Mouse (Mus musculus) thymus, postnatal 25 days (tissue): ENCODE measurements around the gene Rac3.
"Not testable (repeated sequence)": the region's sequence is repeated elsewhere in the genome, so short reads cannot be mapped to it uniquely, and the experiment has no call there.

ENCODE experiments used
- DNase-seq: peaks from one replicate; pipeline ENCODE4 v3.0.0; 2022

Rac3 gene

DNA sequence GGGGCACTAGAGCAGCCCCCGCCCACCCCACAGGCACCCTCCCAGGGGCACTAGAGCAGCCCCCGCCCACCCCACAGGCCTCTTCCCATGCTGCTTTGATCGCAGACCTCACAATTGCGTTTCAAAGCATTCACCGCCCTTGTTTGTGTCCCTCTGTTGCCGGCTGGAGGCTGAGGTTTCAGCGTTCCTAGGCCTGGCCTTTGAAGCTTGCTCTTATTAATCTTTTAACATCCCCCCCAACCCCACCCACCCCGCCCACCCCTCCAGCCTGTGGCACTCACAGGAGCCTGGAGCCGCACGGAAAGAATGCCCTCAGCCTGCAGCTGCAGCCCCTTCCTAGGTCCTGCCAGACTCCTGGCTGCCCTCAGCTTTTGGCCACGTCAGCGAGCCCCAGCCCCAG is 14.0 kb upstream of the Rac3 start:
- no peak for DNase-seq

DNA sequence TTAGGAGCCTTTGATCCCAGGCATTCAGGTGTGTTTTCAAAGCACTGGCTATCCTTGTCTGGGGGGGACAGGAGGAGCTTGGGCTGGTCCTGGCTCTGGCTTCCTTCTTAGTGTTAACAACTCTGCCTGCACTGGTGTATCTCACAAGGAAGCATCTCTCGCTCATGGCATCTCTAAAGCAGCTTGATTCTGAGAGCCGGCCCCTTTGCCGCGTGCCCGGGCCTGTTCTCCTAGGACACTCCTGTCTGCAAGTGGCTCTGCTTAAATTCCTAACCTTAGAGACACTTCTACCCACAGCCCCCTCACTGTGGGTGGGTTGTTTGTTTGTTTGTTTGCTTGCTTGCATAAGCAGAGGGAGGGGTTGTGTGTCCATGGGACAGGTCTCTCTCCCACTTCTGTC is 13.3 kb upstream of the Rac3 start:
- no peak for DNase-seq

DNA sequence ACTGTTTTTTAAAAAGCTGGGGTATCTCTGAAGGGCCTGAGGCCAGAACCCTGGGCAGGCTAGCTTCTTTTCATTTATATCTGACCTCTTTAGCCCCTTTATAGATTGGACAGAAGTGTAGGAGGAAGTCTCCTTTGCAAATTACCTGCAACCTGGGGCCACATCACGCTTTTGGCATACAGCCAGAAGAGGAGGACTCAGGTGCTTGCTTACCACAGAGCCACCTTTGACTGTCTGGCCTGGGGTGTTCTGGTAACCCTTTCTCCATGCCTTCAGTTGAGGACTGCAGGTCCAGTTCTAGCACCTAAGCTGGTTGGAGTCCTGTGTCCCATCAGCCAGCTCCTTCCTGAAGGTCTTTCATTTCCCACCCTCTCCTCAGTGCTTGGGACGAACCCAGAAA is 11.7 kb upstream of the Rac3 start:
- DNase-seq: no peak

DNA sequence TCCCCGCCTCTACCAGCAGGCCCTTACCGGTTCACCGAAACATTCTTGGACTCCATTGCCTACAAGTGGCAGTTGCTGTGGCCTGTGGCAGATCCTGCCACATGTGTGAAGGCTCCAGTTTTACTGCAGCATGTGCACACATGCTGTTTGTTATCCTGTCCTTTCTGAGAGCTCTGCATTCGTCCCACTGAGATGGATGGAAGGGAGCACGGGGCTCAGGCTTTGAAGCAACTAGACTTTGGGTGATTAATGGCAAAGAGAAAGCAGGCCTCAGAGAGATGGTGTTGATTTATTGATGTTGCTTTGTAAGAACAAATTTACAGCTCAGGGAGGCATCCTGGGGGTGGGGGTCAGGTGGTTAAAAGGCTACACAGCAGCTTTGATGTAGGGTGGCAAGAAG is 10.6 kb upstream of the Rac3 start:
- DNase-seq: no peak

DNA sequence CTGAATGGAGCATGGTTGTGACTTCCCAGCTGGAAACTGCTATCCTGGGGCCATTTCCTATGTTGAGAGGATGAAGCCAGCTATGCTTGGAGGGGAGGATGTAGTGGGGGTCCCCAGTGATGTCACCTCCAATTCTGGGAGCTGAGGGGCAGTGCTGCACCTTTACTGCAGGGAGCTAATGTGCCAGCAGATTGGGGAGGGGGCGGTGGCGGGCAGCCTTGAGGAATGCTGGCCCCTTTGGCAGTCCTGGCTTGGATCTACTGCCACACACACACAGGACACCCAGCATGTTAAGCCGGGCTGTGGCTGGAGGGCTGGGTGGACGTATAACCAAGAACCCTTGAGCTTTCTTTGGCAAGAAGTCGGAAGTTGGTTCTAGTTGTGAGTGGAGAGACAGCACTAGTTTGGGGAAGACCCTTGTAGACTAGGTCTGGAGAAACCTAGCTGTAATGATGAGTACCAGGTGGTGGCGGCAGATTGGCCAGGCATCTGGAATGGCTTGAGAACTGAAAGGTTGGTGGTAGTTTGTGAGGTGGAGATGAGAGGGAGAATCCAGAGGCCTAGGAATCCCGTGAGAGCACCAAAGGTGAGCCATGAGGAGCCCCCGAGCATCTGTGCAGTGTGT is 9.2 kb upstream of the Rac3 start:
- no peak for DNase-seq

DNA sequence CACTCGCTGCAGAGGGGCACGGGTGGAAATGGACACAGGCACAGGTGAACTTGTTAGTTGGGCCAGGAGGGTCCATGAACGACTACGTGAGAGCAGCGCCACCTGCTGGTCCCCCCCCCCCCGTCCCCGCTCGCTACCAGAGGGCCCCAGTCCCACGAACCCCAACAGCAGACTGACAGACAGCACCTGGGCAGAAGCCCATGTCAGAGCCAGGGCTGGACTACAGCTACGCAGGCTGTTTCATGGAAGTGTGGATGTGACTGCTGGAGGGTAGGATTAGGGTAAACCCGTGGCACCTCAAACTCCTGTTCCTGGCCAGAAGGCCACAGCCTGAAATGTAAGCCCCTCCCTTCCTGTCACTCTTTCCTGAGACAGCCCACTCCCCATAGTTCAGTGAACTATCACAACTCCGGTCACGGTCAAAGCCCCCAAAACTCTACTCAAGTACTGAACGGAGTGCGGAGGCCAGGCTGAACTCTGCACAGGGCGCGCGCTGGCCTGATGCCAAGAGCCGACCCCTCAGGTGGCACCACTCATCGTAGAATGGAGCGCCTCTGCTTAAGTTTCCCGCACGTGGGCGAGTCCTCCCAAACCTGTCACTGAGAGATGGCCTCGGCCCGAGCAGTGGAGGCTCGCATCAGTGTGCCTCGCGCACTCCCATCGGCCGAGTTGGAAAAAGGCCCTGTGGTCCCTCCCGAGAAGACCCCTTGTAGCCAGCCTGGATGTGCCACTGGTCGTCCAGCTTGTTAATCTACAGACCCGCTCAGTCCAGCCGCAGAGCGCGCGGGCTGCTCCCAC is 8.3 kb upstream of the Rac3 start:
- peak; percentile 66 for DNase-seq

DNA sequence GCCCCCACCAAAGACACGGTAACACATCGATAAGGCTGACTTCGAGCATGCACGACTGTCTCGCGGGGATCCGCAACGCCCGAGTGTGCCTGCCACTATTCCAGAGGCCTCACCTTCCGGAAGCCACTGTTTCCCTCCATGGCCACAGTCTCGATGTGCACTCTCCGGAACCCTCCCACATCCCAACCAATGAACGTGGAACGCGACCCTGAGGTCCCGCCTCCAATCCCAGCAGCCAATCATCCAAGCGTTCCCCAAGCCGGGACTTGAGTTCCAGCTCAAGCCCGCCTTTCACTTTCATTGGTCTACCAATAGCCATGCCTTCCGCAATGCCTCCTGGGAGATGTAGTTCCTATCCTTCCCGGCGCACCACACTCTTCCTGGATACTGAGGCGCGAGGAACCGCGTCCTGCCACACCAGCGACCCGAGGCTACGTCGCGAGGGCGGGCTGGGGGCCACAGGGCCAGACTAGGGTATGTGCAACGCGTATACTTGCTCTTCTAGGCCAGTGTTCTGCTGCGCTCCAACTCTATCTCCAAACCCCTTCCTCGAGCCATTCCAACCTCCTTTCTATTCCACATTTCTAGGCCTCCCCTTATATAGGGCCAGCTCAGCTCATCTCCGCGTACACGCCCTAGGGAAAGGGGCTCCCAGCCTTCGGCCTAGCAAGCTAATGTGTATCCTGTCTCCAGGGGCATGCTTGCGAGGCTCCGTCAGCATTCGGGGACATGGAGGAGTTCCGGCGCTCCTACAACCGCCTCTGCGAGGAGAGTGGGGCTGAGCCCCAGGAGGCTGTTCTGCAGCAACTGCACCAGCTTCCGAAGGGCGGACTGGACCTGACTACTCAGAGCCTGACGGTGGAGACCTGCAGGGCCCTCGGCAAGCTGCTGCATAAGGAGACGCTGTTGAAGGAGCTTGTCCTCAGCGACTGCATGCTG is 7.4 kb upstream of the Rac3 start, which contains the start of the genes Cenpx and Lrrc45:
Gene Cenpx (minus strand): TSS at position 159 of the 939 bp plus-strand sequence.
Gene Lrrc45 (plus strand): TSS at position 346 of the 939 bp plus-strand sequence.
- peak; percentile 97 for DNase-seq

DNA sequence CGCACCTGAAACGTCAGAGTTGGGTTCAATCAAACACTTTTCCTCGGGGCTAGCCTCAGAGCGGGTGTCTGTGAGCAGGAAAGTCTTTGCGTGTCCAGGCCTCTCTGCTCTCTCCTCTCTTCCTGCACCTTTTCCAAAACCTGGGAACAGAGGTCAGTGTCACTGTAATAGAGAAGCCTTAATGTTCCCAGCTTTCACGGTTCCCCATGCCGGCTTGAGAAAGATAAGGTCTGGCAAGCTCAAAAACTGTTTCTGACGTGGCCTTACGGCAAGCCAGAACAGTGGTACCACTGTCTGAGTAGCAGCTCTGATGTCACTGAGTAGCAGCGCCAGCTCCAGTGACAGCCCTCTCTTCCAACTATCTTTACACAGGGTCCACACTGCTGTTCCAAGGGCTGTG is 6.7 kb upstream of the Rac3 start:
- no peak for DNase-seq

DNA sequence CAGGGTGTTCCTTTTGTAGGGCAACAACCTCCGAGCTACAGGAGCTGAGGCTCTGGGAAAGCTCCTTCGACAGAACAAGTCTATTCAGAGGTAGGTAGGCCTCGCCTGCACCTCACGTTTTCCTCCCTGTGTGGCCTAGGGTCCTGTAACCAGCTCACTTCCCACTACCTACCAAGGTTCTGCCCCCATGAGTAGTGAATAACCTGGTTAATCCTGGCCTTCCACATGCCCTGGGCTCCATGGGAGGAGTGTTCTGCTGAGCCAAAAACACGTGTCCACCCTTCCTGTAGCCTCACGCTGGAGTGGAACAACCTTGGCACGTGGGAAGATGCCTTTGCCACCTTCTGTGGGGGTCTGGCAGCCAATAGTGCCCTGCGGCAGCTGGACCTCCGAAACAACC is 6.1 kb upstream of the Rac3 start:
- DNase-seq: no peak

DNA sequence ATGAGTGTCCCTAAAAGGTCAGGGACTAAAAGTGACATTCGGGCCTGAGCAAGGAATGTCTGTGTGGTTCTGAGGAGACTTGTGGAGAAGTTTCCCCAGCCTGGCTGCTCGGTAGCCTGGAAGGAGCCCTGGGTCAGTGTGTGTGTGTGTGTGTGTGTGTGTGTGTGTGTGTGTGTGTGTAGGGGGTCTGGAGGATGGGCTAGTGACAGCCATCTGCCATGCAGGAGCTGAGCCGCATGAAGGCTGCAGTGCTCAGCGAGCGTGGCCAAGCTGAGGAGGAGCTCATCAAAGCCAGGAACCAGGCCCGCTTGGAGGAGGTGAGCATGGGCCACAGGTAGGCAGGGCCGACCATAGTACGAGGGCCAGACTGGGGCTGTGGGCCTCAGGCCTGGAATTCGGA is 2.0 kb upstream of the Rac3 start:
- DNase-seq: no peak

DNA sequence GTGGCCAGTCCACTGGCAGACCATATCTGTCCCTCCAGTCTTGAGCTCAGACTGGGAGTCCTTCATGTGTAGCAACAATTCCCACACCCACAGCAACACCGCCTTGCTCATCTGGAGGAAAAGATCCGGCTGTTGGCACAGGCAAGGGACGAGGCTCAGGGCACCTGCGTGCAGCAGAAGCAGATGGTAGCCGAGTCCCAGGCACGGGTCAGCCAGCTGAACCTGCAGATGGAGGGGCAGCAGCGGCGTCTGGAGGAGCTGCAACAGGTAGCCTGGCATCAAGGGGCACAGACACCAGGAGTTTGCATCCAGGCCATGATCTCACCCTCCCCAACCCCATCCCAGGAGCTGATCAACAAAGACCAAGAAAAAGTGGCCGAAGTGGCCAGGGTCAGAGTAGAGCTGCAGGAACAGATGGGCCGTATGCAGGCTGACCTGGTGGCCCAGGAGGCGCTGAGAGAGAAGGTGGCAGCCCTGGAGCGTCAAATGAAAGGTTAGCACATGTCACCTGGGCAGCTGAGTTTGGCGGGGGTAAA is 1.4 kb upstream of the Rac3 start:
- DNase-seq: no peak

DNA sequence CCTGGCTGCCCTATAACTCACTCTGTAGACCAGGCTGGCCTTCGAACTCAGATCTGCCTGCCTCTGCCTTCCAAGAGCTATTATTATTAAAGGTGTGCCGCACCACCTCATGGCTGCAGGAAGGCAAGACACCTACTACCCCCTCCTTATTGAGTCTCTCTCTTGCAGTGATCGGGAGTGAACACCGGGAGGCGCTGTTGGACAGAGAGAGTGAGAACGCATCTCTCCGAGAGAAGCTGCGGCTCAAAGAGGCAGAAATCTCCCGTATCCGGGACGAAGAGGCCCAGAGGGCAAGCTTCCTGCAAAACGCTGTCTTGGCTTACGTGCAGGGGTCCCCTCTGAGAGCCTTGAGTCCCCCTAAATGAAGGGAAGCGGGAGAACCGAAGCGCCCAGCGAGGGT is 820 bp upstream of the Rac3 start:
- peak; percentile 92 for DNase-seq

DNA sequence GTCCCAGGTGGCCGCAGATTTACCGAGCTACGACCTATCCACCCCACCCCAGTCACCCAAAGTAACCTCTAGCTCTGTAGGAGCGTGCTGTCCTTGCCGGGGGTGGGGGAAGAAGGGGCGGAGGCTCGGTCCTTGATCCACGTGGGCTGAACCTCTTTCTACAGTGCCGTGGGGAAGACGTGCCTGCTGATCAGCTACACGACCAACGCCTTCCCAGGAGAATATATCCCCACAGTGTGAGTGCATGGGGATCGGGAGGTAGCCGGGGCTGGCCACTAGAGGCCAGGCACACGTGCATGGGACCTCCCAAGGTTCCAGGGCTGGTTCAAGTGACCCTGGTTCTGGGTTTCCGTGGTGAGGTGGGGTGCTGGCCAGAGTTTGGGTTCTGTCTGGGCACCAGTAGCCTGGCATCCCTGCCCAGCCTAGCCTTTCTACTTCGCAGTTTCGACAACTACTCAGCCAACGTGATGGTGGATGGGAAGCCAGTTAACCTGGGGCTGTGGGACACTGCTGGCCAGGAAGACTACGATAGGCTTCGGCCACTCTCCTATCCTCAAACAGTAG is 879 bp downstream of the Rac3 start:
- no peak for DNase-seq

DNA sequence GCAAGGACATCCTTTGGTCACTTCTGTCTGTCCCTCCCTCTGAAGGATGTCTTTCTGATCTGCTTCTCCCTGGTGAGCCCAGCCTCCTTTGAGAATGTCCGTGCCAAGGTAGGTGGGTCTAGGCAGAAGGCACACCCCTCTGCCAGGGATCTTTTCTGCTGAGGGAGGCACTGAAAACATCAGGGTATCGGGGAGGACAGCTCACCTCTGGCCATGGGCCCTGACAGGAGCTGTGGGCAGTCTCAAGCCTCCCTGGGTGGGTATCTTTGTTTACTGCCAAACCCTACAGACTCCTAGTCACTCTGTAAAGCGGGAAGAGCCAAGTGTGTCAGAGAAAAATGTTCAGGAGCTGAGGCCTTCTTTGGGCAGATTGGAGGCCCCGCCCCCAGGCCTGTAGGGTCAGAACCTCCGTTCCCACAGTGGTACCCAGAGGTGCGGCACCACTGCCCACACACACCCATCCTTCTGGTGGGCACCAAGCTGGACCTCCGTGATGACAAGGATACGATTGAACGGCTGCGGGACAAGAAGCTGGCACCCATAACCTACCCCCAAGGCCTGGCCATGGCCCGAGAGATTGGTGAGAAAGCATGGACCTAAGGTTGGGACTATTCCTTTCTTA is 1.6 kb downstream of the Rac3 start:
- no peak for DNase-seq

DNA sequence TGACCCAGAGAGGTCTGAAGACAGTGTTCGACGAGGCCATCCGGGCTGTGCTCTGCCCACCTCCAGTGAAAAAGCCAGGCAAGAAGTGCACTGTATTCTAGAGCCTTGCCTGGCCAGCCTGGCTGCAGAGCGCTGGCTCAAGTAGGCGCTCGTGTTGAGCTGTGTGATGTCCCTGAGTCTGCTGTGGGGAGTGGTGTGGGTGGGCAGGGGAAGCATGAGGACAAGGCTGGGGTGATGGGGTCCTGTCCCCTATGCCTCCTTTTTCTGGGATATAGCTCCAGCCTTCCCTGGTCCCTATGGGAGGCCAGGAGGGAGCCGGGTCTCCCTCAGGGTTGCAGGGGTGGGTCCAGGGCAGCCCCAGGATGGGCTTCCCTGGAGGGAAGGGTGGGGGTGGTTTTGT is 2.2 kb downstream of the Rac3 start:
- DNase-seq: no peak

DNA sequence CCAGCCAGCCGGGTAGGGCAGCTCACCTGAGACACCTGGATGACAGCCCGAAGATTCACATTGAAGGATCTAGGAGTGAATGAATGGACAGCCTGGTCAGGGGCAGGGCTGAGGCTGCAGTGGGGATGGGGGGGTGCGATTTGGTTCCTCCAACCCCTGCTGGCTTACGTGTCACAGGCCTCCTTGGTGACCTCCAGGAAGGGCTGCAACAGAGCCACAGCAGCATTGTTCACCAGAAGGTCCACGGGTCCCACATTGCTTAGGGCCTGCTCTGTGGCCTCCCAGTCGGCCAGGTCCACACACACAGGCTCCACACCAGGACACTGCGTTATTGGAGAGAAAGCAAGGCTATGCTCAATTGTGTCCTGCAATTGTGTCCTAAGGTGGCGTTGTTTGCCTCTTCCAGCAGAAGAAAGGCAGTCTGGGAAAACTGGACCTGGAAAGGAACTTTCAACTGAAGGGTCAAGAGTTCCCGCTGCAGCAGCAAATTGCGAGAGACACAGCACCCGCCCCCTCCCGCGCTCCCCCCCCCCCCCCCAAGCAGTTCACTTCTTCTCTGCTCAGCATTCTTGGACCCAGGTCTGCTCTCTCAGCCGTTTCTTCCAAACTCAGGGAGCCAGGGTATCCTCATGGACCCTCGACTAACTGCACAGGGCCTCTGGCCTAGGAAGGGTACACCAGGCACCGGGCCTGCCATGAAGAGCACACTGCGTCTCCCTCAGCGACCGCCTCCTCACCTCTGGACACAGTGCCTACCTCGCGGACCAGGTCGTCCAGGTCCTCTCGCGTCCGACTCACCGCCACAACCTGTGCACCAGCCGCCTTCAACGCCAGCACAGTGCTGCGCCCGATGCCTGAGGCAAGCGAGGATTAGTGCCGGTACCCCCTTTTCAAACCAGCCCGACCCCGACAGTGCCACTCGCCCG is 5.2 kb downstream of the Rac3 start:
- no peak for DNase-seq

DNA sequence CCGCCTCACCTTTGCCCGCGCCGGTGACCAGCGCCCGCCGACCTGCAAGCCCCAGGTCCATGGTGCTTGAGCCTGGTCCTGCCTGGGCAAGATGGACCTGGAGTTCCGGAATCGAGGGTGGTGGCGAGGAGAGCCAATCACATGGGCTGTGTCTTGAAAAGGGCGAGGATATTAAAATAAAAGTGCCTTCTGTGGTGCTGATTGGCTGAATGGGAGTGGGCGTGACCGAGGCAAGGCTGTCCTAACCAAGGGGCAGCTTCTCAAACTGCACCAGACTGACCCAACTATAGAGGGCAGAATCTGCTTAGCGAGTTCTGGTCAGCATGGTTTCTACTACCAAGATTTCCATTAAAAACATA is 5.9 kb downstream of the Rac3 start, which contains the start of gene Dcxr:
Gene Dcxr (minus strand): TSS at position 113 of the 359 bp plus-strand sequence.
- DNase-seq: peak; percentile 24

DNA sequence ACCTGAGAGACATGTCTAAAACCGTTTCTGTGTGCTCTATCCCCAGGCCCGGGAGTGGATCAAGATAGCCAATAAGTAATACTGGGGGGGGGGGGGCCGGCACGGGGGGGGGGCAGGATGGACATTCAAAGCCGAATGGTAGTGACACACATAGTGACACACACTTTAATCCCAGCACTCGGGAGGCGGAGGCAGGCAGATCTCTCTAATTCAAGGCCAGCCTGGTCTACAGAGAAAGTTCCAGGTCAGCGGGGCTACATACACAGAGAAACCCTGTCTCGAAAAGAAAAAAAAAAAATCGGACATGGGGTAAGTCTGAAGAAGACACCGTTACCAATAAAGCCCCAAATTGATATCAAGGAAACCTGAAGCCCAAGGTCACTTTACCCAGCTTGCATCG is 6.3 kb downstream of the Rac3 start:
- DNase-seq: no peak

DNA sequence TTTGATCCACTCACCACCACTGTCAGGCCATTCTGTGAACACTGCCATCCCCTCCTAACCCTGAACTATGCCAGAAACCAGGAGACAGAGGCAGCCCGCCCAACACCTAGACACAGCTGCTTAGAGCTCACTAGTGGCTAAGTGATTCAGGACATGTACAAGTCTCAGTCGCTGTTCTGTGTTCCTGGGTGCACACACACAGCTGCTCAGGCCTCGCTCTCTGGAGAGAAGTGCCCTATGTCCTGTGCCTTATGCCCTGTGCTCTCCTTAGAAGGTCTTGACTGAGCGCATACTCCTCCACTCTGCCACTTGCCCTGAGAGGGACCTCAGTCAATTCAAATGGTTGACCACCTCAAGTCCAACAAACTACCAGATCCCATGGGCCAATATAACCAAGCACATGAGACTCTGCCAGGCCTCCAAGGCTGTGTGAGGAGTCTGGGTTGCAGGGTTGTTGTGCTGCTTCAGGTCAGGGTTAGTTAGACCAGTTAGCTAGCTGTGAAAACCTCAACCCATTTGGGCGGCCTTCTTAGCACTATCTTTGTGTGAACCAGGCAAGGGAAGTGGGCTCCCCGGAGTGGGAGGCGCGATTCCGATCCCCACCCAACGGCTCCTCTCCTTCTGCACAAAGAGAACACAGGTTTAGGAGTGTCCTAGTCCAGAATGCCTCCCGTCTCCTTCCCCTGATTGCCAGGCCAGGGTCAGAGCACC is 7.4 kb downstream of the Rac3 start:
- no peak for DNase-seq

DNA sequence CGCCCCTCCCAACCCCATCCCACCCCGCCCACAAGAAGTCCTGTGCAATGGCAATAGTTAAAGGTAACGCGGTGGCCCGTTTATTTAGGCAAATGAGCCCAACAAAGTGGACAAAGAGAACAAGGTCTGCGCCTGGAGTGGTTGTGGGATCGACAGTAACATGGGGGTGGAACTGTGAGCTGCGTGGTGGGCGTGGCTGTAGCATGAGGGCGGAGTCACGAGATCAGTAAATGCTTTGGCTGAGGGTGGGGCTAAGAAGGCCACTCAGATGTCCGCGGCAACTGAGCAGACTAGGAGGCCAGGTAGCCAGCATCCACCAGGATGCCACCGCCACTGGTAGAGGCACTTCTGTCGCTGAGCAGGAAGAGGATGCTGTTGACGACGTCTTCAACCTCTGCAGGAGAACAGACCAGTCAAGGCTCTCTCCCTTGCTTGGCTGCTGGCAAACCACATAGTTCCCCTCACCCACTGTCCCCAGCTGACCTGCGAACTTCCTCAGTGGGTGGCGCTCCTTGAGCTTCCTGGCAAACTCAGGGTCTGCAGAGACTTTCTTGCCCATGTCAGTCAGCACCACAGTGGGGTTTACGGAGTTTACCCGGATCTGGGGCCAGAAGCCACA is 8.3 kb downstream of the Rac3 start:
- not testable (repeated sequence) for DNase-seq
